Mouse (Mus musculus): Measurements from ENCODE around the gene Nepn.
A peak's percentile ranks its signal among the peaks of the same experiment; 100 is the strongest.

Gene Nepn

GRCm38 (mm10) chr10:52388922-52389430, at the start of gene Nepn:
Gene Nepn (plus strand): TSS chr10:52388972.
- DNase-seq (ENCODE audit: low read depth) = no peak

- peak; percentile 24 for DNase-seq (ENCODE audit: low read depth)
These were observed 45.4 kb upstream of the Nepn start for GRCm38 (mm10) chr10:52343324-52343723.

GRCm38 (mm10) chr10:52353184-52353583, 35.6 kb upstream of the Nepn start:
- no peak for DNase-seq (ENCODE audit: low read depth)

- DNase-seq (ENCODE audit: low read depth) = no peak
These were observed 30.3 kb upstream of the Nepn start, which contains the start of gene Gm26741 for GRCm38 (mm10) chr10:52358467-52358866. Gene Gm26741 (plus strand): TSS chr10:52358767.

GRCm38 (mm10) chr10:52360241-52360735, 28.5 kb upstream of the Nepn start:
- no peak for DNase-seq (ENCODE audit: low read depth)

GRCm38 (mm10) chr10:52360862-52361609, 27.7 kb upstream of the Nepn start:
- DNase-seq (ENCODE audit: low read depth) = no peak

GRCm38 (mm10) chr10:52368376-52368775, 20.4 kb upstream of the Nepn start:
- no peak for DNase-seq (ENCODE audit: low read depth)

- DNase-seq (ENCODE audit: low read depth) = no peak
These were observed 14.9 kb upstream of the Nepn start for GRCm38 (mm10) chr10:52373834-52374233.

- DNase-seq (ENCODE audit: low read depth) = no peak
These were observed 14.1 kb upstream of the Nepn start for GRCm38 (mm10) chr10:52374651-52375050.

- DNase-seq (ENCODE audit: low read depth) = no peak
These were observed 12.3 kb upstream of the Nepn start for GRCm38 (mm10) chr10:52376422-52376821.

GRCm38 (mm10) chr10:52377813-52378212, 11.0 kb upstream of the Nepn start:
- DNase-seq (ENCODE audit: low read depth) = no peak

GRCm38 (mm10) chr10:52381321-52381801, 7.4 kb upstream of the Nepn start:
- peak; percentile 33 for DNase-seq (ENCODE audit: low read depth)

GRCm38 (mm10) chr10:52381845-52382591, 6.8 kb upstream of the Nepn start, which contains the start of gene Gopc:
Gene Gopc (minus strand): TSS chr10:52382124.
- DNase-seq (ENCODE audit: low read depth) = peak; percentile 96

GRCm38 (mm10) chr10:52383022-52383421, 5.8 kb upstream of the Nepn start:
- no peak for DNase-seq (ENCODE audit: low read depth)

- peak; percentile 22 for DNase-seq (ENCODE audit: low read depth)
These were observed 5.2 kb upstream of the Nepn start for GRCm38 (mm10) chr10:52383522-52383921.

- DNase-seq (ENCODE audit: low read depth) = peak; percentile 69
These were observed 3.8 kb upstream of the Nepn start for GRCm38 (mm10) chr10:52384823-52385610.

GRCm38 (mm10) chr10:52387192-52387591, 1.6 kb upstream of the Nepn start:
- no peak for DNase-seq (ENCODE audit: low read depth)

GRCm38 (mm10) chr10:52389438-52389837, 666 bp downstream of the Nepn start:
- no peak for DNase-seq (ENCODE audit: low read depth)

- DNase-seq (ENCODE audit: low read depth) = no peak
These were observed 2.4 kb downstream of the Nepn start for GRCm38 (mm10) chr10:52391208-52391607.

GRCm38 (mm10) chr10:52396647-52397046, 7.9 kb downstream of the Nepn start:
- no peak for DNase-seq (ENCODE audit: low read depth)

- DNase-seq (ENCODE audit: low read depth) = no peak
These were observed 9.9 kb downstream of the Nepn start for GRCm38 (mm10) chr10:52398715-52399114.

- DNase-seq (ENCODE audit: low read depth) = no peak
These were observed 10.9 kb downstream of the Nepn start for GRCm38 (mm10) chr10:52399722-52400121.

Data from 416B (cell line).